Comparison of ENCODE assay signal across 28 mouse cellular contexts in genomic region chr6:91383303-91383702, GRCm38 (mm10). TPM values are rescaled to one million over a fixed set of nuclear protein-coding genes. Genes with fewer than 3 reads are reported as not detected.
"Had no signal": no experiment of that assay in that cellular context is flagged by ENCODE, and none has a peak within 500 bp of the region (broad histone marks: within the 10 kb centered on the region; RNA-seq: fewer than 3 reads in every experiment).

No protein-coding gene starts in this region.

- DNase-seq: gastrocnemius, adult 2 months; gastrocnemius, postnatal 10 days; gastrocnemius, postnatal 25 days; heart, adult 18-20 months; heart, postnatal 10 days; heart, postnatal 4 days; kidney, adult 18-20 months; kidney, adult 8-10 months; kidney, postnatal 10 days; kidney, postnatal 25 days; kidney, postnatal 4 days; liver; liver, embryonic 13.5 days had no signal

- ATAC-seq: hindbrain, embryonic 16.5 days; inflammation-experienced regulatory T-cells, adult 6 months; intestine, embryonic 15.5 days; intestine, postnatal 0 days had no signal

- H3K27me3 ChIP-seq: intestine, embryonic 15.5 days; liver, embryonic 13.5 days had no signal

- H3K9me3 ChIP-seq: heart, embryonic 10.5 days; heart, embryonic 12.5 days; hindbrain, embryonic 10.5 days; hindbrain, embryonic 12.5 days; intestine, embryonic 15.5 days; limb, embryonic 10.5 days; limb, embryonic 12.5 days; liver, embryonic 13.5 days; liver, embryonic 15.5 days had no signal

- H3K4me1 ChIP-seq: hindbrain, embryonic 10.5 days; hindbrain, embryonic 12.5 days; intestine, embryonic 15.5 days; limb, embryonic 10.5 days; limb, embryonic 12.5 days; liver, embryonic 13.5 days; liver, embryonic 15.5 days had no signal

- H3K27ac ChIP-seq: gastrocnemius, adult 2 months; heart, embryonic 10.5 days; hindbrain, embryonic 10.5 days; hindbrain, embryonic 12.5 days; hindbrain, embryonic 14.5 days; intestine, embryonic 15.5 days; left cerebral cortex, adult 2 months; limb, embryonic 10.5 days; limb, embryonic 12.5 days; liver, embryonic 13.5 days; liver, embryonic 15.5 days had no signal

- H3K9ac ChIP-seq: heart, embryonic 12.5 days; hindbrain, embryonic 12.5 days; hindbrain, embryonic 14.5 days; intestine, embryonic 15.5 days; limb, embryonic 12.5 days; liver, embryonic 13.5 days; liver, embryonic 15.5 days had no signal

- H3K36me3 ChIP-seq: heart, embryonic 10.5 days; heart, embryonic 12.5 days; intestine, embryonic 15.5 days; limb, embryonic 10.5 days; limb, embryonic 12.5 days; liver, embryonic 13.5 days; liver, embryonic 15.5 days had no signal

- H3K4me2 ChIP-seq: heart, embryonic 12.5 days; hindbrain, embryonic 12.5 days; hindbrain, embryonic 14.5 days; intestine, embryonic 15.5 days; limb, embryonic 12.5 days; liver, embryonic 11.5 days; liver, embryonic 13.5 days; liver, embryonic 15.5 days had no signal

- H3K4me3 ChIP-seq: gastrocnemius, adult 2 months; heart, embryonic 10.5 days; heart, embryonic 12.5 days; hindbrain, embryonic 10.5 days; hindbrain, embryonic 12.5 days; intestine, embryonic 15.5 days; left cerebral cortex, adult 2 months; limb, embryonic 10.5 days; limb, embryonic 12.5 days; liver, embryonic 13.5 days; liver, embryonic 15.5 days had no signal

RNA-seq across cellular contexts. Expression of gene Wnt7a, which starts 27.9 kb away (rescaled TPM):
- polyA plus RNA-seq: heart, embryonic 14.5 days; inflammation-experienced regulatory T-cells, adult 6 months; intestine, embryonic 15.5 days; intestine, postnatal 0 days; liver, embryonic 13.5 days; liver, embryonic 15.5 days had no signal
